Mouse (Mus musculus): ENCODE measurements around the gene Tmub1.
"Not testable (repeated sequence)": the region's sequence is repeated elsewhere in the genome, so short reads cannot be mapped to it uniquely, and the experiment has no call there.

DNA sequence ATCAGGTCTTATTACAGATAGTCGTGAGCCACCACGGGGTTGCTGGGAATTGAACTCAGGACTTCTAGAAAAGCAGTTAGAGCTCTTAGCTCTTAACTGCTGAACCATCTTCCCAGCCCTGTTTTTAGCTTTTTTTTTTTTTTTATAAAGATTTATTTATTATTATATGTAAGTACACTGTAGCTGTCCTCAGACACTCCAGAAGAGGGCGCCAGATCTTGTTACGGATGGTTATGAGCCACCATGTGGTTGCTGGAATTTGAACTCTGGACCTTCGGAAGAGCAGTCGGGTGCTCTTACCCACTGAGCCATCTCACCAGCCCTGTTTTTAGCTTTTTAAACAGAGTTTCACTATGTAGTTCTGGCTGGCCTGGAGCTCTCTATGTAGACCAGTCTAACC, 51.4 kb downstream of the Tmub1 start:
- TF ChIP-seq CTCF (IDR thresholded peaks at IDR 0.05; ENCODE audit: borderline replicate concordance, control insufficient read depth, extremely low read depth, insufficient read depth, low read length, poor library complexity); POLR2A (IDR thresholded peaks at IDR 0.05; ENCODE audit: control insufficient read depth, extremely low read depth, insufficient read depth, low read length, poor library complexity): not testable (repeated sequence)

Data from thymus, adult 2 months (tissue).